Mouse (Mus musculus) testis, adult 2 months (tissue): ENCODE measurements around the gene Tnr. TPM values are rescaled to one million over a fixed set of nuclear protein-coding genes. Genes with fewer than 3 reads are reported as not detected.

Experiments
- H3K27ac ChIP-seq: fragments of 200-500 bp; 2 replicates; pipeline ENCODE4 v1.5.1; 2012; ENCODE audit warnings: low read depth, low read length; ENCODE audit not compliant: control insufficient read depth, insufficient read depth
- H3K27me3 ChIP-seq: fragments of 200-500 bp; 2 replicates; pipeline ENCODE4 v1.6.1; 2012; ENCODE audit warnings: mild to moderate bottlenecking, low read length, moderate library complexity; ENCODE audit not compliant: control insufficient read depth, insufficient read depth
- H3K36me3 ChIP-seq: fragments of 200-500 bp; 2 replicates; pipeline ENCODE4 v1.6.1; 2012; ENCODE audit warnings: mild to moderate bottlenecking, low read length; ENCODE audit not compliant: control insufficient read depth, insufficient read depth
- H3K4me1 ChIP-seq: fragments of 200-500 bp; 2 replicates; pipeline ENCODE4 v1.6.1; 2012; ENCODE audit warnings: low read length; ENCODE audit not compliant: control insufficient read depth, insufficient read depth
- H3K4me3 ChIP-seq: fragments of 200-500 bp; 2 replicates; pipeline ENCODE4 v1.5.1; 2012; ENCODE audit warnings: low read depth, mild to moderate bottlenecking, low read length, moderate library complexity, mixed read lengths; ENCODE audit not compliant: control insufficient read depth
- CTCF ChIP-seq: fragments of 200-500 bp; IDR thresholded peaks from 2 replicates; pipeline ENCODE4 v1.5.1; 2012; ENCODE audit warnings: low read depth, mild to moderate bottlenecking, inconsistent platforms, low read length, moderate library complexity; ENCODE audit not compliant: control insufficient read depth, insufficient read depth, insufficient replicate concordance
- POLR2A ChIP-seq: fragments of 200-500 bp; IDR thresholded peaks from 2 replicates; pipeline ENCODE4 v1.6.1; 2012; ENCODE audit warnings: low read depth, mild to moderate bottlenecking, inconsistent platforms, low read length, moderate library complexity; ENCODE audit not compliant: control insufficient read depth
- polyA plus RNA-seq: library from polyadenylated mRNA; depleted of rRNA; stranded (reverse); fragments of >200 nt; gene quantifications from 2 replicates; pipeline ENCODE4 v1.2.3, GENCODE M21; 2012

Gene Tnr
- polyA plus RNA-seq, 1 experiment = 0.05 TPM

DNA sequence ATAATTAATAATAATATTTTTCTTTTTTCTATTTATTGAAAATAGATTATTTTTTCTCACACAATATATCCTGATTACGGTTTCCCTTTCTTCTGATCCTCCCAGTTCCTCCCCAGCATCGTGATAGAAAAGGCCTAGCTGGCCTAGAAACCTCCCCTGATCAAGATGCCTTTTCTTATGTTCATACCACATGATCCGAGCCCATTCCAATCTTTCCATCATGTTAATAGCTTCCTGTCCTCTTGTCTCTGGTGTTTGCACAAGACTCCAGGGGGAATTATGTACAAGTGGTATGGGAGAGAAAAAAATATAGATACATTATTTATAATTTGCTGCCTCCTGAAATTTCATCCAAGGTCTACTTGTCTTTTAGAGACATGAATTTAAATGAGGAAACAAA lies 377.1 kb downstream of the Tnr start:
- no peaks in the 10 kb centered on the region for H3K36me3 ChIP-seq
- H3K4me3 ChIP-seq = no peak overlapping the region
- no peak for TF ChIP-seq CTCF
- no peak for TF ChIP-seq POLR2A
- H3K4me1 ChIP-seq = no peaks in the 10 kb centered on the region
- no peaks in the 10 kb centered on the region for H3K27me3 ChIP-seq
- H3K27ac ChIP-seq = no peak overlapping the region

DNA sequence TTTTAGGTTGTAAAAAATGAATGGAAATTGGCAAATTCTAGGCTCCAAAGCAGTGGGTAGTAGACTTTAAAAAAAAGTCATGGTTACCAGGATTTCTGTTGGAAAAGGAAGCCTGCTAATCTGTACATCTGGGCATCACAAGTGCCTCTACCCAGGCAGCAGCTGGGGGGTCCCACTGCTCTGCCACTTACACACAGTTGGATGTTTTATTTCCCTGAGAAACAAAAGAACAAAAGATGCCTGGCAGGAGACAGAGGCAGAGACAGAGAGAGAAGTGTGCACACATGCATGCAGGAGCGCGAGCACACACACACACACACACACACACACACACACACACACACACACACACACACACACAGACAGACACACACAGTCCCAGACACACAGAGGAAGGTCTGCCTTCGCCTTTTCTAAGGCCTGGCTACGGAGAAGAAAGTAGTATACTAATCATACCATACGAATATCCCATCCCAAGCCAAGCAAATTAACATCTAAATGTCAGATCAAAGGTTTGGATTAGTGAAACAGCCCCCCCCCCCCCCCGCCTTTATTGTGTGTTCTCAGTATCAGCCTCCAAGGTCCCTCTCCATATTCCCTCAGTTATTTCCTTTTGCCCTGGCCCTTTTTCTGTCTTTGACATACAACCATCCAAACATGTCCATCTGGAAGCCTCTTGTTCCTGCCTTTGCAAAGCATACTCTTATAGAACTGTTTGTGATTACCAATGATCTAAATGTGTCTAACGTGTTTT lies 378.0 kb downstream of the Tnr start:
- Histone ChIP-seq H3K36me3 (no peaks in the 10 kb centered on the region), H3K27me3 (no peaks in the 10 kb centered on the region), H3K4me3 (no peak overlapping the region), H3K27ac (no peak overlapping the region), H3K4me1 (no peaks in the 10 kb centered on the region)
- TF ChIP-seq POLR2A (no peak), CTCF (no peak)

DNA sequence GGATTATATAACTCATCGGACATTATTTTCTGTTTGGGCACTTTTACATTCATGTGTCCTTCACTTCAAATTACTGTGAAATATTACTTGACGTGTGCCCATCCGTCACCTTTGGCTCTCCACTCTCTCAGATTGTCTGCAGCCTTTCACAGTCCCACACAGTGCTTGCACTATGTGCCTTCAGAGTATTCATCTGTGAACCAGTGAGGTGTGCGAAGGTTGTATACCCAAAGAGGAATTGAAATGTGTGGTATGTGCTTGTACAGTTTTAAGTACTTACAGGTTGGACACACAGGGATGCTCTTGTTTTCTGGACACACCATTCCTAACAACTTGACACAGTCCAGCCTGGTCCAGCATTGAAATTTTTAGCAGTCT lies 378.5 kb downstream of the Tnr start:
- no peaks in the 10 kb centered on the region for H3K4me1 ChIP-seq
- no peak overlapping the region for H3K4me3 ChIP-seq
- no peak overlapping the region for H3K27ac ChIP-seq
- no peaks in the 10 kb centered on the region for H3K27me3 ChIP-seq
- no peaks in the 10 kb centered on the region for H3K36me3 ChIP-seq
- TF ChIP-seq POLR2A (no peak), CTCF (no peak)

DNA sequence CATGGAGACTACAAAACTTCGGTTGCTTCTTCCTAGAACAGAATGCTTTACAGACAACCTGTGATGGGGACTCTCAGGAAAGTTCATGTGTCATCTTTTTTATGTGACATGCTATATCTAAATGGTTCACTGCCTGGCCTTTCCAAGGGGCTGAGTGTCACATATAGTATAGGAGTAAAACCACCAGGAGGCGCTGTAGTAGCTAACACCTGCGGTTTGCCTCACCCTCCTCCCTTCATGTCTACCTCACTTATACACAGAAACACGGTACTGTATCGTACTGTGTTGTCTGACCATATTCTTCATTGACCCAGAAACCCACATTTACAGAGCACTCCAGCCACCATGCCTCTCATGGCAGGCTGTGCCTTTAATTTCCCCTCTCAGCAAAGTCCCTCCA lies 387.4 kb downstream of the Tnr start:
- no peak overlapping the region for H3K4me3 ChIP-seq
- no peaks in the 10 kb centered on the region for H3K27me3 ChIP-seq
- TF ChIP-seq POLR2A (no peak), CTCF (peak; percentile 11; the same call in 1 of the 2 replicates)
- H3K4me1 ChIP-seq = no peaks in the 10 kb centered on the region
- no peaks in the 10 kb centered on the region for H3K36me3 ChIP-seq
- no peak overlapping the region for H3K27ac ChIP-seq

DNA sequence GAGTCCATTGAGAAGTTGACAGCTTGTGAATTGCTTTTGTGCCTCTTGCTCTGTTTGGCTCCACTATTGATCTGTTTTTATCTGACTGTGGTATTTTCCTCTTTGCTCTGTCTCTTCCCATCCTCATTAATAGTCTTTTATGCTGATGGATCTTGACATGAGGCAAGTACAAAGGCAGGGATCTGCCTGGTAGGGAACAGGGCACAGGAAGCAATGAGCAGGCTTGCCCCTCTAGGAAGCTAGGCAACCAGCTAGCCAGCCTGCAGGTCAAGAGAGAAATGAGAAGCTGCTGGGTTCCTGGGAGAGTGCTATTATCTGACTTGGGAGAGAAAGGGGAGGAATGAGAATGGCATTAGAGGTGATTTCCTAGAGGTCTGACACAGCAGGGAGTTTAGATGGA lies 391.2 kb downstream of the Tnr start:
- Histone ChIP-seq H3K36me3 (no peaks in the 10 kb centered on the region), H3K27me3 (no peaks in the 10 kb centered on the region), H3K4me1 (no peaks in the 10 kb centered on the region), H3K4me3 (no peak overlapping the region), H3K27ac (no peak overlapping the region)
- TF ChIP-seq CTCF = no peak
- no peak for TF ChIP-seq POLR2A

DNA sequence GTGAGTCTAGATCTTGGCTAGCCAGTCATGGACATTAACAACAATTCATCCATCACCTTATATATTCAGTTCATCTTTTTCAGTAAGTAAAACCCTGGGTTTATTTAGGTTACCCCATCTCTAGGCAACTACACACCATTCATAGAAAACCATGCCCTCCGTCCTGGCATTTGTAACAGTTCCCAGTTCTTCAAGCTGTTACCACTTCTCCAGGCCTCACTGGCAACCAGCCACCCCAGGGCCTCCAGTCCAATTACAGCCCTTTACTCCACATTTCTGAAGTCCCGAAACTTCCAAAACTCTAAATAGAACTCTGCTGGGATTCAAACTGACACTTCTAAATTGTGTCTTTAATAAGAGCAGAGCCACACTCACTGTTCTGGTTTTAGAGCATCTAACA lies 397.0 kb downstream of the Tnr start:
- no peaks in the 10 kb centered on the region for H3K4me1 ChIP-seq
- no peaks in the 10 kb centered on the region for H3K36me3 ChIP-seq
- TF ChIP-seq POLR2A = no peak
- no peak overlapping the region for H3K27ac ChIP-seq
- no peaks in the 10 kb centered on the region for H3K27me3 ChIP-seq
- no peak overlapping the region for H3K4me3 ChIP-seq

DNA sequence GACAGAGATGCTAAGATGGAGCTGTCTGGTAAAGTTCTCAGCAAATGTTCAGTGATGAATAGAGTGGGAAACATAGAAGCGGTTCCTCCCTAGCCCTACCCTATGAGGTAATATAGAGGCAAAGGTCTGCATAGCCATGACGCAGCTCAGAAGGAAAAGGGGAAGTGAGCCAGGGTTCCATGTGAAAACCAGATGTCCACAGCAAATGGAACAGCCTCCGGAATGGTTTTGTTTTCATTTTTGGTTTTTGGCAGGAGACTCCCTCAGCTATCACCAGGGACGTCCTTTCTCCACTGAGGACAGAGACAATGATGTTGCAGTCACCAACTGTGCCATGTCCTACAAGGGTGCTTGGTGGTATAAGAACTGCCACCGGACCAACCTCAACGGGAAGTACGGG lies 399.4 kb downstream of the Tnr start:
- Histone ChIP-seq H3K36me3 (no peaks in the 10 kb centered on the region), H3K4me3 (no peak overlapping the region), H3K27ac (no peak overlapping the region), H3K4me1 (no peaks in the 10 kb centered on the region), H3K27me3 (no peaks in the 10 kb centered on the region)
- no peak for TF ChIP-seq POLR2A

DNA sequence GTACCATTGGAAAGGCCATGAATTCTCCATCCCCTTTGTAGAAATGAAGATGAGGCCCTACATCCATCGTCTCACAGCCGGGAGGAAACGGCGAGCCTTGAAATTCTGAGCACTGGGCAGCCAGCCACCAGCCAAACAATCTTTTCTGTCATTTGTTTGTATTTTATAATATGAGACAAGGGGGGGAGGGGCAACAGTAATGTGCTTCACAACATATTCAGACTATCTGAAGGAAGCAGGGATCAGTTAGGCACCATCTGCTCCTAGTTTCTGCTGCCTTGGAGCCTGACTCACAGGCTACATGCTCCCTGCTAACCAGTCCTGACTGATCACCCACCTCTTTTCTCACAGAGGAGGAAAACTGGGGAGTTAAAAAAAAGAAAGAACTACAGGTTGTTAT lies 400.5 kb downstream of the Tnr start:
- Histone ChIP-seq H3K4me1 (no peaks in the 10 kb centered on the region), H3K27ac (no peak overlapping the region), H3K27me3 (no peaks in the 10 kb centered on the region), H3K4me3 (no peak overlapping the region), H3K36me3 (no peaks in the 10 kb centered on the region)
- TF ChIP-seq POLR2A (no peak), CTCF (no peak)
